Mouse (Mus musculus): Measurements from ENCODE around the gene Tmem101.

DNA sequence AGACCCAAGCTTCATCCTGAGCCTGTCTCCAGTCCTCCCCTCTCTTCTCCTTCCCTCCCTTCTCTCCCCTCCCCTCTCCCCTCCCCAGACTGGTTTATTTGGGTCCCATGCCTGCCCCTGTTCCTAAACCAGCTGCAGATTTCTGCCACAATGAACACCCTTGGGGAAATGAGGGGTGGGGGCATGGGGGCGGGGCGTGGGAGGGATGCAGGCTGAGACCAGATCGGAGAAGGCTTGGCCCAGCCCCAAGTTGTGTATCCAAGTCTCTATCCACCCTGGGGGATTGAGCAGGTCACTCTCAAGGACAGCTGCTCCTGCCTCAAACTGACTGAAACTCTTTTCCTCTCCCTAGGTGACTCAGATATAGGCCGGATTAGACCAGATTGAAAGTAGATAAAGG lies 21.7 kb downstream of the Tmem101 start:
- TF ChIP-seq POLR2A (IDR thresholded peaks at IDR 0.05; ENCODE audit: borderline replicate concordance, control insufficient read depth, low read depth, low read length), result no peak
- TF ChIP-seq CTCF (IDR thresholded peaks at IDR 0.05; ENCODE audit: control insufficient read depth, insufficient read depth, low read length), result no peak
